Mouse (Mus musculus) embryonic stem cell, embryonic (primary cell): ENCODE results near the gene Cd274.

Experiments used
- CTCF ChIA-PET, 4 experiments: fragments of 300-600 bp in 2 of 4; fragments of 350-600 bp in 2 of 4; sonication (Branson Sonifier 250); formaldehyde crosslinking; loops; one replicate each; lab custom pipeline; 2022; ENCODE audit warnings: inconsistent platforms in 2 of 4; lab: Charles Lee
- POLR2A ChIA-PET, 4 experiments: fragments of 300-600 bp in 2 of 4; fragments of 350-600 bp in 2 of 4; sonication (Branson Sonifier 250); formaldehyde crosslinking; loops; one replicate each; lab custom pipeline; 2022; ENCODE audit warnings: antibody characterized with exemption in 4 of 4, inconsistent platforms in 1 of 4; lab: Charles Lee

The Cd274 gene

GRCm38 (mm10) chr19:29366969-29367622 is at the start of gene Cd274, which contains the start of gene Plgrkt:
Gene Cd274, plus strand, starts transcription at chr19:29367455.
Gene Plgrkt, minus strand, starts transcription at chr19:29367390.
- ChIA-PET POLR2A (interaction anchor here in 3 of 4 experiments (0.6 to 1.4 kb wide), 12 partner anchors 9 to 1086 kb away, joined by 3 to 9 read pairs (median 3); partner anchors contain the start of genes Rcl1 (in 1 of the 3) and Ric1 (in 1 of the 3)), CTCF (interaction anchor here (0.6 to 2.2 kb wide), 8 partner anchors 12 to 1924 kb away, joined by 3 to 14 read pairs (median 4); no protein-coding TSS in a partner anchor)

DNA sequence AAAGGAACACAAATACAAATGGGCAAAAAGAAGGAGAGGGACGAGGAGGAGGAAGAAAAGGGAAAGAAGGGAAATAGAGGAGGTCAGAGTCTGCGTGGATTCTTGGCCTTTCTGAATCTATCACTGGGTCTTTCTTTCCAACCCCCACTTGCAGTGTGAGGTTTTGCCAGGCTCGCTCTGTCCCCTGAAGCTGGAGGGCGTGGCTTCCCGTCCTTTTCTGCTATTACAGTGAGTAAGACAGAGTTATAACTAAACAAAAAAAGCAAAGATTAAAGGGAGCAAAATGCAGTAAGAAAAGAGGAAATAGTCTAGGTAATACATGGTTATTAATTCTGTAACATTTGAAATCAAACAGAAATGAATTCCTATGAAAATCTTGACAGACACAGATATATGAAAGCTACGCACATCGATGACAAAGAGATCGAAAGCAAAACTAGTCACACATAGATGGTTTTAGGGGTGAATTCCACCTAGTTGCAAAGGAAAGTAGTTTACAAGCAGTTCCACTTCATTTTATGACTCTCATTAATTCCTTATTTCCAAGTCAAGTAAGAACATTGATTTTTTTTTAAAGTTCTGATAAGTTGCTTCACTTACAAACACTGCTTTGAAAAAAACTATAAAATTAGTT is 43.7 kb upstream of the Cd274 start:
- ChIA-PET CTCF (no interaction called here), POLR2A (interaction anchor here in 3 of 4 experiments (0.6 to 1.4 kb wide), 4 partner anchors 18 to 223 kb away, joined by 3 to 4 read pairs (median 3); no protein-coding TSS in a partner anchor)

GRCm38 (mm10) chr19:29325053-29325851 is 42.0 kb upstream of the Cd274 start, which contains the start of gene Insl6:
Gene Insl6, minus strand, starts transcription at chr19:29325356.
- ChIA-PET CTCF (interaction anchor here in 1 of 4 experiments (1.5 kb wide), 1 partner anchor 30 kb away, joined by 3 read pairs; no protein-coding TSS in a partner anchor), POLR2A (interaction anchor here in 1 of 4 experiments (1.0 to 1.1 kb wide), 5 partner anchors 9 to 261 kb away, joined by 3 to 4 read pairs (median 3); partner anchors contain the start of genes Rcl1 and Rln1)

GRCm38 (mm10) chr19:29325852-29326180 is 41.4 kb upstream of the Cd274 start:
- ChIA-PET CTCF (no interaction called here), POLR2A (no interaction called here)

- ChIA-PET CTCF (interaction anchor here in 1 of 4 experiments (1.9 kb wide), 1 partner anchor 29 kb away, joined by 8 read pairs; no protein-coding TSS in a partner anchor), POLR2A (no interaction called here)
These were observed 40.9 kb upstream of the Cd274 start for GRCm38 (mm10) chr19:29326396-29326795.

- CTCF ChIA-PET = interaction anchor here in 2 of 4 experiments (1.2 to 1.9 kb wide), 2 partner anchors 28 to 29 kb away, joined by 7 to 8 read pairs; no protein-coding TSS in a partner anchor
- POLR2A ChIA-PET = interaction anchor here in 1 of 4 experiments (0.5 to 1.1 kb wide), 2 partner anchors 24 to 258 kb away, joined by 4 read pairs; no protein-coding TSS in a partner anchor
These were observed 40.3 kb upstream of the Cd274 start for GRCm38 (mm10) chr19:29326822-29327552.

DNA sequence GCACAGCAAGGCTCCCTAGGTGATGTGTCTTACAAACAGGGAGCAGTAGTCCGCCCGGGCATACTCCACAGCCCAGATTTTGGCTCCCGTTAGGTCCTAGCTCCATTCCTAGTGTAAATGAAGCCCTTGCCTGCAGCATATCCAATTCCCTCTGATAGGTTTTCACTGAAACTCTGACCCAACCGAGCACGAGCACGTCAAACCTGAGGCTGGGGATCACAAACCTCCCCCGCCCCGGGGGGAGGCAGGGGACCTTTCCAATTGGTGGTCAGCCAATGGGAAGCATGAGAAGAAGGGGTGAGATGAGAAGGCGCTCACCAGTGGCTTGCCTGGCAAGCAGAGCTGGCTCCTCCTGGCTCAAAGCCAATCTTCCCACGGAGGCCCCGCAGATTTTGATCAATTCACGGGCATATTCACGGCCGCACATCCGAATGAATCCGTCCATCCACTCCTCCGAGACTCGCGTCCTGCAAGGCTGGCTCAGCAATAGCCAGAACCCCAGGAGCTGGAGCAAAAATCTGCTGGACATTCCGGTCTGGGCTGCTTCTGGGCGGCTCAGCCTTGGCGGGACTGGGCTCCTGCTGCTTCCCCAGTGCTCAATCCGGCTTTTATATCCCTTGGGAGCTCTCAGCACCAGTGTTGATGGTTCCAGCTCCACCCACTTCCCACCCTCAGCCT is 33.0 kb upstream of the Cd274 start, which contains the start of gene Rln1:
Gene Rln1, minus strand, starts transcription at position 603 of the 678 bp plus-strand sequence.
- ChIA-PET POLR2A (interaction anchor here in 3 of 4 experiments (0.7 to 1.9 kb wide), 11 partner anchors 9 to 267 kb away, joined by 3 to 13 read pairs (median 4); partner anchors contain the start of genes Insl6 (in 1 of the 3) and Rcl1 (in 1 of the 3)), CTCF (interaction anchor here (0.6 to 2.4 kb wide), 8 partner anchors 16 to 270 kb away, joined by 3 to 14 read pairs (median 5); no protein-coding TSS in a partner anchor)

DNA sequence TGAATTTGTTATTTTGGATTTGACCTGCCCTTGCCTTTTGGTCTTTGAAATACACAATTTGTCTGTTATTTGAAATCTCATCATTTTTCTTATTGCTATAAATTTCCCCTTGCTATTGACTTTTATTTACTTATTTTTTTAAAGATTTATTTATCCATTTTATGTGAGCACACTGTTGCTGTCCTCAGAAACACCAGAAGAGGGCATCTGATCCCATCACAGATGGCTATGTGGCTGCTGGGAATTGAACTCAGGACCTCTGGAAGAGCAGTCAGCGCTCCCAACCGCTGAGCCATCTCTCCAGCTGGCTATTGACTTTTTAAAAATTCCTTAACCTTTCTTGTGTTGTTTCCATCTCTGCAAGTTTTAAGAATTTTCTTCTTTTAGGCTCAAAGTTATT is 30.6 kb upstream of the Cd274 start:
- ChIA-PET POLR2A (interaction anchor here in 1 of 4 experiments (1.0 kb wide), 1 partner anchor 15 kb away, joined by 3 read pairs; no protein-coding TSS in a partner anchor), CTCF (no interaction called here)

GRCm38 (mm10) chr19:29341029-29341428 is 26.2 kb upstream of the Cd274 start:
- POLR2A ChIA-PET = interaction anchor here in 1 of 4 experiments (0.9 kb wide), 1 partner anchor 10 kb away, joined by 4 read pairs; no protein-coding TSS in a partner anchor
- CTCF ChIA-PET = interaction anchor here in 1 of 4 experiments (1.7 kb wide), 1 partner anchor 14 kb away, joined by 4 read pairs; no protein-coding TSS in a partner anchor

GRCm38 (mm10) chr19:29342281-29342680 is 25.0 kb upstream of the Cd274 start:
- CTCF ChIA-PET = no interaction called here
- POLR2A ChIA-PET = interaction anchor here in 1 of 4 experiments (0.5 kb wide), 1 partner anchor 19 kb away, joined by 3 read pairs; no protein-coding TSS in a partner anchor

- ChIA-PET POLR2A (no interaction called here), CTCF (no interaction called here)
These were observed 22.4 kb upstream of the Cd274 start for GRCm38 (mm10) chr19:29344868-29345267.

DNA sequence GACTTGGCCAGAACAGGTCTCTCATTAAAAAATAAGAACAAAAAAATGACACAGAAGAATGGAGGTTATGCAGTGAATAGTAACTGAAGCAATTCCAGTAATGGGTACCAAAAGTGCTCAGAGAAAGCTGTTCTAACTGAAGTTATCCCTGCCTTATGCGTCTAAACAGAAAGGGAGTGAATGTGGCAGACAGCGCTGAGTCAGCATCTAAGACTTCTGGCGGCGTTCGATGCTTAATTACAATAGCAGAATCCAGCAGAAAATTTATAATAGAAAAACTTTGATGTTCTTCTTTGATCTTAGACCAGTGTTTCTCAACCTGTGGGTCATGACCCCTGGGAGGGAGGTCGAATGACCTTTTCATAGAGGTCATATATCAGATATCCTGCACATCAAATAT is 21.6 kb upstream of the Cd274 start:
- ChIA-PET CTCF (interaction anchor here in 1 of 4 experiments (0.9 kb wide), 1 partner anchor 10 kb away, joined by 3 read pairs; no protein-coding TSS in a partner anchor), POLR2A (no interaction called here)

DNA sequence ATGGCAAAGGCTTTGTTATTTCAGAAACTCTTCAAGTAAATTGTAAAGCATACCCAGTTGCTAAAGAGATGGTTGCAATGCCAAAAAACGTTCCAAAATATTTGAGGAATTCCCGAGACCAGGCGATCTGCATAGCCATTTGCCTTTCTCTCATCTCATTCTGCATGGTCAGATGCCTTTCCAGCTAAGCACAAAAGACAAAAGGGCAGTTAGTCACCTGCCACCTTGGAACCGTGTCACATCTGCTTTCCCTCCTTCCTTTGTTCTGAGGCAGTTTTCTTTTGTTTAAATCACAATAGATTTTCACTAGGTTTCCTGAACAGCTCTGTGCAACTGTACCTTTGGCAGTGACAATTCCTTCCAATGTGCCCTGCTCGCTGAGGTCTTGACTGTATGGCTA is 16.3 kb upstream of the Cd274 start:
- POLR2A ChIA-PET = interaction anchor here (0.6 to 3.8 kb wide), 32 partner anchors 10 to 893 kb away, joined by 3 to 40 read pairs (median 4); partner anchors contain the start of genes Ak3 (in 2 of the 4), Cd274 (in 2 of the 4), Plgrkt (in 2 of the 4) and Rln1 (in 2 of the 4)
- CTCF ChIA-PET = interaction anchor here (0.7 to 2.0 kb wide), 7 partner anchors 17 to 583 kb away, joined by 3 to 6 read pairs (median 3); no protein-coding TSS in a partner anchor

DNA sequence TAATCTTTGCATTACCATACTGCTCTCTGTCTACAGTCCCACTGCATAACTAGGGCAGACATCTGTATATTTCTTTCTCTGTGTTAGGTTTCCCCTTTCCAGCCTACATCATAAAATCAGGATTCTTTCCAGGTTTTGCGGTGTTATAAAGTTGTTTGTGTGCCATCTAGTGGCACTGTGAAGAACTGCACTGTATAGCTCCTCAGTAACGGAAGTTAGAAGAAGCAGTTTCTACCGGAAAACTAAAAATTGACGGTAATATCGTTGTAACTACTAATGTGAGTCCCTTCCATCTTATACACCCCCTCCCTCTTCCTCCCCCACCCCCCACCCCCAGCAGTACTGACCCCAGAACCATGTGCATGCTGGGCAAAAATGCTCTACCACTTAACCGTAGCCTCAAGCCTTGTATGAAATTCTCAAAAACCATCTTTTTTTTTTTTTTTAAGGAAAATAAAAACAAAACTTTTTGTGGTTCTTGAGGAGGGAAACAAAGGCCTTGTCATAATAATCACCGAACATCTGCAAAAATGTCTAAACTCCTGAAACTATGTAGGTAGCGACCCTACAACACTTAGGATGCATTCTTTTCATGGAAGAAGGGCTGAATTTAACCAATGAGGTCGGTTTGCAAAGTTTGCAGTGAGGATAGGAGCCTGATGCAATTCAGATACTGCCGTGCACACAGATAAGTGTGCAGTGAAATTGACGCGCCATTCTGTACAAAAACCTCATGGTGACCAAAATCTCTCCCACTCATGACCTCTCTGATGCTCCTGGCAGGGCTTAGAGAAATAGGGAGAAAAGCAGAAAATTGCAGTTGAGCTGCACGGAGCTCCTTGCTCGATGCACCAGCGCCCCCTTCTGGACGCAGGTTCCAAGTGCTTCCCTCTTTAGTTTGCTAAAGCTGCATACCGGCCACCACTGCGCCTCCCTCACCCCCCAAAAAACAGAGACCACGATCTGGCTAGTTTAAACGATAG is 12.1 kb upstream of the Cd274 start:
- POLR2A ChIA-PET = interaction anchor here in 3 of 4 experiments (0.6 to 2.0 kb wide), 23 partner anchors 10 to 391 kb away, joined by 3 to 16 read pairs (median 4); partner anchors contain the start of genes Ak3 (in 1 of the 3), Cd274 (in 1 of the 3), Cdc37l1 (in 1 of the 3) and Plgrkt (in 1 of the 3)

GRCm38 (mm10) chr19:29356281-29356680 is 11.0 kb upstream of the Cd274 start:
- CTCF ChIA-PET = interaction anchor here (0.6 to 3.0 kb wide), 63 partner anchors 8 to 1926 kb away, joined by 3 to 65 read pairs (median 4); partner anchors contain the start of genes Cd274 (in 2 of the 4), Plgrkt (in 2 of the 4), Rln1 (in 2 of the 4) and Ak3 (in 1 of the 4)
- POLR2A ChIA-PET = interaction anchor here in 3 of 4 experiments (0.6 to 2.0 kb wide), 13 partner anchors 8 to 367 kb away, joined by 3 to 16 read pairs (median 4); partner anchors contain the start of genes Ak3 (in 1 of the 3), Cd274 (in 1 of the 3) and Plgrkt (in 1 of the 3)

More for the DNA sequence above, 12.1 kb upstream of the Cd274 start:
- CTCF ChIA-PET = interaction anchor here (0.5 to 3.0 kb wide), 122 partner anchors 9 to 1925 kb away, joined by 3 to 65 read pairs (median 4); partner anchors contain the start of genes Rln1 (in 4 of the 4), Cd274 (in 3 of the 4), Plgrkt (in 3 of the 4) and Ak3 (in 2 of the 4)
